Mouse (Mus musculus): Measurements from ENCODE around the gene F2rl2.

The F2rl2 gene

DNA sequence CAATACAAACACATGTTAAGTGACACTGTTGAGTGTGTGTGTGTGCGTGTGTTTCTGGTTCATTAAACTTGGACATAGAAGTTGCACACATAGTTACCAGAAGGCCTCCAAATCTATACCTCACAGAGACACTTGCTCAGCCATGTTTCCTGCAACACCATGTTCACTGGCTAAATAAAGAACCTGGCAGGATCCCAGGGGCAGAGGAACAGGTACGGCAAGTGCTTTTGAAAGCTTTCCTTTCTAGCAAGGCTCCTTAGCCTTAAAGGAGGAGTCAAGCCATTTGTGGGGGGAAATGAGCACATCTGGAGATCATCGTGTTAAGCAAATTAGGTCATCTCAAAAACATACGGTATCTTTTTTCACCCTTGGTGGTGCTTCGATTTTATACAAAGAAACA lies 6.7 kb downstream of the F2rl2 start:
- DNase-seq (ENCODE audit: low read depth), result no peak

DNA sequence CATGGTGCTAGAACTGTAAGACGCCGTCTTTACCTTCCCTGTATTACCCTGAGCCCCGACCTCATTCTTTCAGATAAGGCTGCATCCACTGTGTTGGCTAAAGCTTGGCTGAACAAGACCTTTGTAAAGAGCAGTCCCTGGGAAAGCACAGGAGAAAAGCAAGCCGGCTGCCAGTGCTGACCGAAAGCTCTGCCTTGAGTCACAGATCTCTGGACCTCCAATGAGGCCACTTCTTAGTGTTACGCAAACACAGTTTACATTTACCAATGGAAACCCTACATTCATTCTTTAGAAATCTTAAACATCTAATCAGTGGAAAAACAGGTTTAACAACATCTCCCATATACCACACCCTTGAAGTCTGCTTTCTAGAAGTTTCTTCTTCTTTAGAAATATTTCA lies 8.9 kb downstream of the F2rl2 start:
- DNase-seq (ENCODE audit: low read depth), result no peak

DNA sequence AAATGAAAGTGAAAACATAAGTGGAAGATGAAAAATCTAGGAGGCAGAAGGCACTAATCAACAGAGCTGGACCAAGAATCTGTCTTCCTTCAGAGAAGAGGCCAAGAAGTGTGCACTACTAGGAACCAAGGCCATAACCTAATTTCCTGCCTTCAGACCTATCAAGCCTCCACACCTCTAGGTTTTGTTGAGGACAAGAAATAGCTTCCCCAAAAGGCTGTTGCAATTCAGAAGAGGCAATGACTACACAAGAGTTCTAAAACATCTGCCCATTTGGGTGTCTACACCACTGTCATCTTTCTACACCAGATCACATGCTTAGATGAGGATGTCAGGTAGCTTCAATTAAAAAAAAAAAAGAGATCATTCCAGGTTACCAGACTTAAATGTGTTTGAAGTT lies 15.4 kb downstream of the F2rl2 start:
- DNase-seq (ENCODE audit: low read depth), result no peak

DNA sequence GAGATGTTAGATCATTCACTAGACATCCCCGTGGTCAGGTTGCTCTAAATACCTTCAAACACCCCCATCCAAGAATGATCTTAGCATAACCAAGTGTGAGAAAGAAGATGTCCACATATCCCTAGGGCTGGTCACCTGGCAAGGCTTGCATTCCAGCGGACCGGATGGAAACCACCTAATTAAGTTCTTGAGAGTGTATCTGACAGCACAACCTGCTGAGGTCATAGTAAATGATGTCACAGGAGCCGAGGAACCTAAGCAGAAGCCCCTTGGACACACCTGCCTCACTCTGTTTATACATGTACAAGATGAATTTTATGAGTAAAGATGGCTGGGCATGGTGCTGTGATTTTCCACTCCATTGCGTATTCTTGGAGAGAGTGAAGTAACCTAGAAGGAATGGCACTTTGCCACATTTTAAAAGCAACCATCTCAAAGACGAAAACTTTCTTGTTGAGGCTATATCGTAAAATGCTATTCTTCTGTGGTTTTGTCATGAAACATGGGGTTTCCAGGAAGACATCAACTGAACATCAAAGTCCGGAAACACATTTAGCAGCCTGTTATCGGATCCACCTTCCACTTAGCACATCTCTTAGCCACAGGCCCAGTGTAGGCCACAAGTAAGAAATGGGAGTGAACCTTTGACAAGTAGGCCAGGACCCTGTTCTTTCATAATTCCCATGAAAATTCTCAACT lies 16.1 kb downstream of the F2rl2 start:
- DNase-seq (ENCODE audit: low read depth), result no peak

DNA sequence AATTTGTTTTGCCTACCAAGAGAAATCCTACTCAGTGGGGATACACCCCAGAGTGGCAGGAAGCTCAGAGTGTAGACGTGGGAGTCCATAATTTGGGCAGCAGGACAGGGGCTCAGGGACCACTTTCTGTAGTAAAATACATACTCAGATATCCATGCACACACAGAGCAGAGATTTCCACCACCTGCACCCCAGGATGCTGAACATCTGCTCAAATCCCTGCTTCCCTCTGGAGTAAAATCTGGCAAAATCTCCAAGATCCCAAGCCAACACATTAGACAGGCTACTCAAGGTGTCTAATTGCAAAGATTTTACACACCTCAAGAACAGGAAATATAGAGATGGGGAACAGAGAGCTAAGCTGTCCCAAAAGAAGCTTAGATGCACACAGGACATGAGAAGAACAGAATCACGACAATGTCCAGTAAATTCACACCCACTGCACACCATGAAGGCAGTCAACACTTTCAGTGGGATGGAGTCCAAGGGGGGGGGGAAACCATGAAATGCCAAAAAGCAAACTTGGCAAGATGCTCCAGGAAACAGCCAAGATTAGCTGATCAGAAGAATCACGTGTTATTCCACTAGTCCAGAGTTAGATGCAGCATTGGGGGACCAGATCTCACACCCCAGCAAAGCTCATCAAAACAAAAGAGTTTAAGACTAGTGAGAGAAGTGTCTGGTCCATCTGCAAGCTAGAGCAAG lies 17.8 kb downstream of the F2rl2 start:
- no peak for DNase-seq (ENCODE audit: low read depth)

DNA sequence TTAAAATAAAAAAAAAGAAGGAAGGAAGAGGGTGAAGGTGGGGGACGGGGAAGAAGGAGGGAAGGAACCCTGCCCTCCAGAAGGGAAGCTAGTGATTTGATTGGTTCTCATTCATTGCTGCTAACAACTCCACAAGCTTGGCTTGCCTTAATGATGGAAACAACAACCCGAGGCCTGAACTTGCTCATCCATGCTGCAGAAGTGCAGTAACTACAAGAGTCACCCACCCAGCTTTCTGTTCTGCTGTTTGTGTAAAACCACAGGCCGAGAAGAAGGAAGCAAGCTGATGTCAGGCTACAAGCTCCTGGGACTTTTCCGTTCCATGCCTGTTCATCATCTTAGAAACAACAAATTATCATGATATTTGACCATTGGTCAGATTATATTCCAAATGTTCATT lies 18.7 kb downstream of the F2rl2 start:
- DNase-seq (ENCODE audit: low read depth), result no peak

DNA sequence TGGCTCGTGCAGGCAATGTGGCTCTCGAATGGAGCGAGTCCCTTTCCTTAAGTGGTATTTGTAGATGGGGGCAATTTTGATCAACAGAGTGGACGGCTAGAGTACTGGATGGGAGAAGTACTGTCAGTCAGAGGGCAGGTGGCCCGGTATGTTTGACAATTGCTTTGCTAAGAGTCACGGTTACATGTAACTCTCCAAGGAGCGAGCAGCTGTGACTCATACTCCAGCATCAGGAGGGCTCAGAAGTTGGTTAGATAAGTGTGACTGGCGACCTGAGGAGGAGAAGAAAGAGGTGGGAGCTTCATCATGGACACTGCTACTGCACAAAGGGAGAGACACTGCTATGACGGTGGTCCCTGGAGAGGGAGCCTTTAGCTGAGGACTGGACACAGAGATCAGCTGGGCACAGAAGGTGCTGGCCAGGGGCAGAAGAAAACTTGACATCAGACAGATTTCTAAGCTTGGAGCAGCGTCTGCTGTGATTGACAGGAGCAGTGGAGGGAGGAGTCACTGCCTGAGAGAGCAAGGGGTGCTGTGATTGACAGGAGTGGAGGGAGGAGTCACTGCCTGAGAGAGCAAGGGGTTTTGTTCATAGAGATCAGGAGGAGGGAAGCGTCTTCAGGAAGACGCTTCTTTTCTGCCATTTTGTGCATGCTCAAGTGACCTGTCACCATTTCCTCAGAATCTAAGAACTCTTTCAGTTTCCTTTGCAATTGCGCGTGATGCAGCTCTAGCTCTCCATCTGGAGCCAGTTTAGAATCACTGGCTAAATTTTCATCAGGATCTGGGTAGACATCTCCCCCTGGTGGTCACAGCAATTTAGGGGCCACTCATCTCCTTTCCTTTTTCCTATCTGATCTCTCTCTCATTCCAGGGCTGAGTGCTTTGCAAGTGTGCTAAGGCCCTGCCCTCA lies 22.9 kb downstream of the F2rl2 start:
- DNase-seq (ENCODE audit: low read depth), result peak; percentile 88

DNA sequence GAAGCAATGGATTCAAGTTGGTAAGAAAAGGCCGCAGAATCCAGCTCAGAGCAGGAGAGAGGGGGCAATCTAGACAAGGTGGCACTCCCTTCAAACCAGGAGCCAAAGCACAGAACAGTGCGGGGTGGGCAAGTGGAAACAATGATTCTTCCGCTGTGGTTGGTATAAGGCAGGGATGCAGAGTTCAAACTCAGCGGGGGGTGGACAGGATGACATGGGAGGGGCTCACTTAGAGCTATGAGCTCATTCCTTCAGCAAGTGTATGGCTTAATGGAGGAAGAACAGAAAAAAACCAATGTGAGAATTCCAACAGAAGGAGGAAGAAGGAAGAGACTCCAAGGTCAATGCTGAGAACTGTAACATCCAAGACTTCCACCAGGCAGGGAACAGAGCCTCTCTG lies 33.8 kb downstream of the F2rl2 start:
- DNase-seq (ENCODE audit: low read depth), result no peak

DNA sequence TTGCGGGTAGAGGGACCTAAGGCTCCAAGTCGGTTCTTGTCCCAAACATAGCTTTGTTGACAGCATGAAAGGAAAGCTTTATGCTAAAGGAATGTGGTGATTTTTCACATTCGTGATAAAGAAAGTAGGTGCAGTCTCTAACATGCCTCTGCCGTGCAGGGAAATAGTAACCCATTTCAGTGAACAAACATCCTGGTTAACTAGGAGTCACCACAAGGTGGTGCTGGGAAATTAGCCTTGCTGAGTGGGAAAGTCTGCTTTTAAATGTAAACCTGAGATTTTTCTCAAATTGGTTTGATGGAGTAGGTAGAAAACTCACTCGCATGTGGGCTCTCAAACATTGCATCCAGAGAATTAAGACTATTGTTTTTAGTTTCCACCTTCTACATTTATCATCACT lies 43.0 kb downstream of the F2rl2 start:
- peak; percentile 17 for DNase-seq (ENCODE audit: low read depth)

DNA sequence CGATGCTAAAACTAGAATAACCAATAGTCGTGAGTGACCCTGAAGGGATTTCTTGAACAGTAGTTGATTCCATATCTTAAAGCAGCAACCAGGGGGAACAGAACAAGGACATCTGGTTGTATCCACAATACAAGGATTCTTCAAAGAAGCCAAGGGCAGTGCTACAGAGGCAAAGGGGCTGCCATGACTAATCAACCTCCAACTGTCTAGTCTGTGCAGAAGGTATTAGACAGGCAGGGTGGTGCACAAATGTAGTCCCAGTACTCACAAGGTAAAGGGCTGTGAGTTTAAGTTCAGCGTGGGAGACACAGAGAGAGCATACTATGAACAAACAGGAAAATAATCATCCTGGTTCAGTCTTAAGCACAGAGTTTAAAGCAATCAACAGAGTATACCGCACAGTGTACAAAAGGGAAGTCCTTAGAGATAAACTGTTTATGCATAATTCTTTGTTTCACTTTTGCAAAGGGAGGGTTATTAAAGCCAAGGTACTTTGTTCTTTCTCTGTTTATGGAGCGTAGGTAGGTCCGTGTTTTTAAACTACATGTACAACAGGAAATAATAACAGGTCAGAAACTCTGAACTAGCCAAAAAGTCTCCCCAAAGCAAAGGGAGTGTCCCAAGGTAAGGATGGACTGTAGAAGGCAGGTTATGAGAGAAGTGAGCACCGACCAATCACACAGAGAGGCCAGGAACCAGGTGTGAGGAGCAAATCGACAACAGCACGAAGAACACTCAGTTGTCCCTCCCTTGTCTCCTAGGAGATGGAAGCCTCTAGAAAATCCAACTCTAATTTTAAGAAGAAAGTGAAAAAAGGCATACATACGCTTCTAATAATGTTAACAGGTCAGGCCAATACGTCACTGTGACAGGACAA lies 45.4 kb downstream of the F2rl2 start:
- peak; percentile 9 for DNase-seq (ENCODE audit: low read depth)

DNA sequence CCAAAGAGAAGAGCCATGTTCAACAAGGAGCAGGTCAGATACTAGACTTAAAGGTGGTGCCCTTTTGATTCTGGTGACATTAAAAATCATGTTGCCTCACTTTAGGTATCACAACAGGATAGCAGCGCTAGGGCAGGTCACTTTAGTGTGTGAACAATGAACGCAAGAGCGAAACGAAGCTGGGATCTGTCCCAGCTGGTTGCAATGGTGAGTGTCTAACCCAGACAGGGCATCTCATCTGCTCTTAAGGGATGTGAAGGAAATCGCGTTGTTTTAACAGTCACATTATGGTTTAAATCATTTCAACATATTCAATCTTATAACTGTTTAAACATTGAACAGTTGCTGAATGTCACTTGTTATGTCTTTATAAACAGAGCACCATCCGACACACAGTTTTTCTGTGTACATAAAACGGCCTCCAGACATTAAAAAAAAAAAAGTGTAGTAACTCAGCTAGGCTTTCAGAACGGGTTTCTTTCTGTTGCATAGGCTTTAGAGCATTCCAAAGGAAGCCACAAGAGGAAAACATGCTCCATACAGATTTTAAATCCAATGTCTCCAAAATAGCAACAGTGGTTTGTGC lies 46.3 kb downstream of the F2rl2 start:
- DNase-seq (ENCODE audit: low read depth), result no peak

DNA sequence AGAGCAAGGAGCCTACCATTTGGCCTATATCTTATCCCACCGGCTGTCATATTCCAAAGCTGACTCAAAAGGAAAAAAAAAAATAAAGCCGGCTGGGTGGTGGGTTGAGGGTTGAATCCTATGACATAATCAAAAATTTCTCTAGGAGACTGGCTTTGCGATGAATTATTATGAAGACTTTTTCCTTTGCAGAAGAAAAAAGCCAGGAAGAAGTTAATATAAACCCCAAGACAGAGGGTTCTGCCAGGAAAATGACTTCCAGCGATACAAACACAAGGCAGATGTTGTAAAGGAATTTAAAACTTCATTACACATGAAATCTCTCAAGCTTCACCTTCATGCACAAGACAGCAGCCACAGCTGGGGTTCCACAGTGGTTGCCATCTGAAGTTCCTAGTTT lies 48.8 kb downstream of the F2rl2 start:
- no peak for DNase-seq (ENCODE audit: low read depth)

DNA sequence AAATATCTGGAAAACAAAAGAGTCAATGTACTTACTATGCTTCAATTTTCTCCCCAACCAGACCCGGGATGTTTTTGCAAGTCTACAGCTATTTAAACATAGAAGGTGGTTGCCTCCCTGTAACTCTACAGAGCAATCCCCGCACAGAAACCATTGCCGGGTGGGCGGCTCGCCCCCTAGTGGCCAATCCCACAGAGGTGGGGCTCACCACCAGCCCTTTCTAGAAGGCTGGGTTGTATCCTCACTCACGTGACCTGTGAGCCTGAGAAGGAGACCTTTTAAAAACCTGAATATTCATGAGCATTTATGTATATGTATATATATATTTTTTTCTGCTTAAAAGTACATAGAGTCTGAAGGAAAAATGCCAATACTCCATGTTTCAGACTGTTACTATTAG lies 49.9 kb downstream of the F2rl2 start:
- DNase-seq (ENCODE audit: low read depth), result peak; percentile 42

DNA sequence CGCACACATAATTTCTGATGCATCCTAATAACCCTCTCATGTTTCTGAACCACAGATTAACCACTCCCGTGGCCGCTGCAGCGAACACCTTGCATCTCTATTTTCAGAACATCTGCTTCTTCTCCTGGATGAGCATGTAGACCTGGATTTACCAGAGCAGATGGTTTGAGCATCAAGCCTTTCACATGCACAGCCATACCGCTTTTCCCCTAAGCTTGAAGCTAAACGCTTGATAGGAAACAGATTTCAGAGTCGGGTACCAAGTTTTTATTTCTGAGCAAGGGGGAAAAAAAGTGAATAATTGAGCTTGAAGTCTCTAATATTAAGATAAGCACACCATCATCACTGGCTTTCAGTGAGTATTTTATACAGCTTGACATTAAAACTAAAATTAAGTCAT lies 50.4 kb downstream of the F2rl2 start:
- DNase-seq (ENCODE audit: low read depth), result no peak

DNA sequence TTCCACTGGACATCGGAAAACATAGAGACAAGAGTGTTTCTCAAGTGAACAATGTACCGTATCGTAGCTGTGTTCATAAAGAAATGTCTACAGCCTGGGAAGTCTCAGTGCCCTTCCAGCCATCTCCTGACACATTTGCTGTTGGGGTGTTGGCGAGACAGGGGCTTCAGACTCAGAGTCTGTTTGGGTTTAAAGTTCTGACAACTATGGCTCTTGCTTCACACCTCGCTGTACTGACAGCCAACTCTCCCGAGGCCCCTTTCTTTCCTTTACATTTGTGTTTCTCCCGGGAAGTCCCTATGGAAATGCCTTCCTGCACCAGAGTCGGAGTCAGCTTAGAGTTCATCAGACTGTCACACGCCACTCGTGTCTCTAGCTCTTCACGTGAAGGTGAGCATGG lies 50.9 kb downstream of the F2rl2 start:
- DNase-seq (ENCODE audit: low read depth), result no peak

All from NIH3T3 (cell line).